Mouse (Mus musculus): ENCODE data around the gene Golgb1. TPM values are rescaled to one million over a fixed set of nuclear protein-coding genes. Genes with fewer than 3 reads are reported as not detected.

Golgb1 gene
- polyA plus RNA-seq, 1 experiment from 2014 or later = 120 TPM

DNA sequence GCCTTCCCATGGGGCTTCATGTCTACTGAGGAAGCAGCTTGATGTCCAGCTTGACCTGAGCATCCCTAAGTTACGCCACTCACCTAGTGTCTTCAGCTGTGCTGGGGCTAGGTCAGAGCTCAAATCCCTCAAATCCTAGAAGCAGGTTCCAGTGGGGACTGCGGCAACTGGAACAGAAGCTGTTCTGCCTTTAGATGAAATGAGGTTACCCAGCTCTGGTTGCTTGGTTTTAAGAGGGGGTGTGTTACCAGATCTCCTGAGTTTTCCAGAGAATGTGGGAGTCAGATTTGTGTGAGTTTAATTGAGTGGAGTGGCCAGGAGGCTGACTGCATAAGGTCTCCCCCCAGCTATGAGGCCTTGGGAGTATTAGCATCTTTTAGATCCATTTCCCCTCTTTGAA, 104.2 kb downstream of the Golgb1 start:
- Histone ChIP-seq H3K4me2 (ENCODE audit: low read depth, low read length) (no peak overlapping the region), H3K27me3 (replicated peaks; ENCODE audit: control insufficient read depth, insufficient read depth, low read length) (no peaks in the 10 kb centered on the region), H3K9me3 (ENCODE audit: control insufficient read depth, low read length) (no peaks in the 10 kb centered on the region), H3K4me3 (ENCODE audit: low read depth, low read length) (no peak overlapping the region), H3K4me1 (ENCODE audit: control insufficient read depth, insufficient read depth, low read length) (no peaks in the 10 kb centered on the region), H3K9ac (ENCODE audit: low read depth, low read length) (no peak overlapping the region), H3K36me3 (ENCODE audit: control insufficient read depth, insufficient read depth, low read length) (no peaks in the 10 kb centered on the region), H3K27ac (replicated peaks; ENCODE audit: low read depth, low read length) (no peak overlapping the region)
- DNase-seq (ENCODE audit: low spot score) (no peak), ATAC-seq (ENCODE audit: low read depth) (no peak)
- 88% methylated on average over 2 of the region's 2 CpGs for WGBS

Other genes with a start within 250 kb of the Golgb1 start
- gene Cd86, start 209.1 kb upstream of the Golgb1 start, polyA plus RNA-seq (2014; fragmentation: Nextera tagmentation; extraction: Ambion mirVana) = 2.8 and 3.5 TPM in 2 replicates
- 4.3 and 5.3 TPM in 2 replicates for gene Ildr1, start 181.2 kb upstream of the Golgb1 start, polyA plus RNA-seq (2014; fragmentation: Nextera tagmentation; extraction: Ambion mirVana)
- 7.0 and 10.7 TPM in 2 replicates for gene Slc15a2, start 90.2 kb upstream of the Golgb1 start, polyA plus RNA-seq (2014; fragmentation: Nextera tagmentation; extraction: Ambion mirVana)
- 32.2 and 37.9 TPM in 2 replicates for gene Iqcb1, start 46.8 kb upstream of the Golgb1 start, polyA plus RNA-seq (2014; fragmentation: Nextera tagmentation; extraction: Ambion mirVana)
- gene Eaf2, start 137 bp upstream of the Golgb1 start, polyA plus RNA-seq (2014; fragmentation: Nextera tagmentation; extraction: Ambion mirVana) = 3.4 and 3.6 TPM in 2 replicates
- gene Hcls1, start 59.8 kb downstream of the Golgb1 start, polyA plus RNA-seq (2014; fragmentation: Nextera tagmentation; extraction: Ambion mirVana) = 3.9 and 4.0 TPM in 2 replicates
- gene Fbxo40, start 115.3 kb downstream of the Golgb1 start, polyA plus RNA-seq (2014; fragmentation: Nextera tagmentation; extraction: Ambion mirVana) = 0.84 and 0.86 TPM in 2 replicates
- gene Polq, start 136.6 kb downstream of the Golgb1 start, polyA plus RNA-seq (2014; fragmentation: Nextera tagmentation; extraction: Ambion mirVana) = 4.4 and 5.1 TPM in 2 replicates

Measured in embryonic facial prominence, embryonic 14.5 days (tissue).